Mouse (Mus musculus): ENCODE results near the gene Med27. TPM values are rescaled to one million over a fixed set of nuclear protein-coding genes. Genes with fewer than 3 reads are reported as not detected.
A peak's percentile ranks its signal among the peaks of the same experiment; 100 is the strongest.

Gene Med27
- polyA plus RNA-seq, 1 experiment from 2014 or later: 47.8 TPM

DNA sequence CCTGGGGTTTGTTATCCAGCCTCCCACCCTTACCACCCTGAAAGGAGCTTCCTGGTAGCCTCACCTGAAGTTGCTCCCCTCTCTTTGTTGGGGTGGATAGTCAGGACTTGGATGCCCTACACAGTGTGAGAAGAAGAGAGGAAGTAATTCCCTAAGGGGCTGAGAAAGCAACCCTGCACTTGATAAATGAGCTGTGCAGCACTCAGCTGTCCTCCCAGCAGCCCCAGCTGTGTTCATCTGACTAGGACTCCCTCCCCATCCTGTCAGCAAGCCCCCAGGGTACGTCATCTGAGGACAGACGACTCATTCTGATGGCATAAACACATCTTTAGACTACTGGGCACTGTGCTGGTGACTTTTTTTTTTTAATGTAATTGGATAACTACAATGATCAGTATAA is 127.3 kb downstream of the Med27 start:
- no peaks in the 10 kb centered on the region for H3K9me3 ChIP-seq (replicated peaks)
- H3K4me2 ChIP-seq (replicated peaks): no peak overlapping the region
- no peaks in the 10 kb centered on the region for H3K4me1 ChIP-seq
- no peak for ATAC-seq (ENCODE audit: insufficient number of reproducible peaks, low FRiP score, low TSS enrichment, low read depth)
- no peak overlapping the region for H3K9ac ChIP-seq
- no peak overlapping the region for H3K27ac ChIP-seq (replicated peaks)
- no peaks in the 10 kb centered on the region for H3K36me3 ChIP-seq
- H3K4me3 ChIP-seq (replicated peaks): no peak overlapping the region
- H3K27me3 ChIP-seq: no peaks in the 10 kb centered on the region
- 44% methylated on average over 2 of the region's 2 CpGs for WGBS

DNA sequence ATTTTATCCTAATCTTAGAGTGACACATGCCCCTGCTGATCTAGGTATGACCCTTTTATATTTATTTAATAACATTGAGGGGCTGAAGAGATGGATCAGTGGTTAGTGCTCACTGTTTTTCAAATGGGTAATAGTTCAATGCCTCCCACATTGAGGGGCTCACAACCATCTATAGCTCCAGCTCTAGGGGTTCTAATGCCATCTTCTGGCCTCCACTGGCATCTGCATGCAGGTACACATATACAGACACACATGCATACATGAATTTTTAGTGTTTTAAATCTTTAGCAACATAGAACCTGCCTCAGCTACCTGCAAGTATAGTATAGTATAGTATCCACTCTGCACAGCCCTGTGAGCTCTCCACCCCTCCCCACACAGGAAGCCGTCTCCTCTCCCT is 130.1 kb downstream of the Med27 start:
- H3K27me3 ChIP-seq: no peaks in the 10 kb centered on the region
- H3K27ac ChIP-seq (replicated peaks): no peak overlapping the region
- H3K4me3 ChIP-seq (replicated peaks): no peak overlapping the region
- H3K4me2 ChIP-seq (replicated peaks): no peak overlapping the region
- 93% methylated on average over 1 of the region's 1 CpGs for WGBS
- H3K9me3 ChIP-seq (replicated peaks): no peaks in the 10 kb centered on the region
- ATAC-seq (ENCODE audit: insufficient number of reproducible peaks, low FRiP score, low TSS enrichment, low read depth): no peak
- no peaks in the 10 kb centered on the region for H3K4me1 ChIP-seq
- H3K36me3 ChIP-seq: no peaks in the 10 kb centered on the region
- no peak overlapping the region for H3K9ac ChIP-seq

DNA sequence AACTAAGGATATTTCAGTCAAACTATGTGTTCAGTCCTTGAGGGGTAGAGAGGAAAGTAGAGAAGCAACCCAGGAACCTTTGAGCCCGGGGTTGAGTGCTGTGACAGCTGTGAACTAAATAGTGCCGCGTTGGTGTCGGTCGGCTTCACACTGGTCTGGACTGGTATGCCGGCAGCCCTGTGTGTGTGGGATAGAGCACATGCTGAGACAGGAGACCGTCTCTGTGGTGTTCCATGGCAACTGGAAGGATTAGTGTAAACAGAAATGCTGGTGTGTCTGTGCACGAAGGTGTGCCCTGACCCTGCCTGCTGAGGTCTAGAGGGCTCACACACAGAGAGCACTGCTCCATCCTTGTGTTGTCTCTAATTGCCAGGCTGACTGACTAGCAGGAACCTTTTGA is 135.2 kb downstream of the Med27 start:
- no peaks in the 10 kb centered on the region for H3K27me3 ChIP-seq
- no peak overlapping the region for H3K9ac ChIP-seq
- 0 out of 2 replicates have a peak, but pooled peaks cover 2% of the 10 kb centered on the region for H3K4me1 ChIP-seq
- peak; percentile 34; the same call in 1 of the 2 replicates for ATAC-seq (ENCODE audit: insufficient number of reproducible peaks, low FRiP score, low TSS enrichment, low read depth)
- H3K4me2 ChIP-seq (replicated peaks): no peak overlapping the region
- H3K27ac ChIP-seq (replicated peaks): no peak overlapping the region
- 34% methylated on average over 8 of the region's 8 CpGs for WGBS
- H3K4me3 ChIP-seq (replicated peaks): no peak overlapping the region
- no peaks in the 10 kb centered on the region for H3K36me3 ChIP-seq
- no peaks in the 10 kb centered on the region for H3K9me3 ChIP-seq (replicated peaks)

DNA sequence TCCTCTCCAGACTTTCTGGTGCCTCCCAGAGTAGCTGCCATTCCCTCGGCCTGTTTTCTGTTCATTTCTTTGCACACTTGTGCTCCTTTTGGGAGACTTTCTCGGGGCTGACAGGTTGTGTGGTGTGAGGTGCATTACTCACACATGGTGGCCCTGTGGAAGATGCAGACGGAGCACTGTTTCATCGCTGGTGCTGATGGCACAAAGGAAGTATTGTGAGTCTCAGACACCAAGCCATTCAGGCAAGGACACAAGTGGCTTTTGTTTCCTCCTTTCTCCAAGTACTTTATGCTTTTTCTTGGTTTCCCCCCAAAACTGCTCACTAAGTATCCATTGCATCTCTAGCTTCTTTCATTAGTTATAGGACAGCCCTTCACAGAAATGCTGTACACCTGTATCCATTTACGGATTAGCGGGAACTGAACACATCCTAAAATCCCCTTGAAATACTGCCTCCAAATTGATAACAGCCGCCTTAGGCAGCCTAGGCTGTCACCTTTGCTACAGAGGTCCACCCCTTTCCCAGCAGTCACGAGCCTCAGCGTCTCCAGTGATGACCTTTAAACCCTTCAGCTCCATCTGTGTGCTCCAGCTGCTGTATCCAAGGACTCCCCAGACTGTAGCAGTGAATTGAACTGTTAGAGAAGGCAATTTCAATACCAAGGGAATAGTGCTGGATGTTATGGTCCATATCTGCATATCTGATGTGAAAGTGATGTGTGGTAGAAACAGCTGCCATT is 136.5 kb downstream of the Med27 start:
- Histone ChIP-seq H3K36me3 (no peaks in the 10 kb centered on the region), H3K9ac (no peak overlapping the region), H3K4me3 (replicated peaks) (no peak overlapping the region), H3K27ac (replicated peaks) (no peak overlapping the region), H3K27me3 (no peaks in the 10 kb centered on the region), H3K9me3 (replicated peaks) (no peaks in the 10 kb centered on the region), H3K4me2 (replicated peaks) (no peak overlapping the region), H3K4me1 (0 out of 2 replicates have a peak, but pooled peaks cover 2% of the 10 kb centered on the region)
- 32% methylated on average over 9 of the region's 9 CpGs for WGBS
- ATAC-seq (ENCODE audit: insufficient number of reproducible peaks, low FRiP score, low TSS enrichment, low read depth): no peak

DNA sequence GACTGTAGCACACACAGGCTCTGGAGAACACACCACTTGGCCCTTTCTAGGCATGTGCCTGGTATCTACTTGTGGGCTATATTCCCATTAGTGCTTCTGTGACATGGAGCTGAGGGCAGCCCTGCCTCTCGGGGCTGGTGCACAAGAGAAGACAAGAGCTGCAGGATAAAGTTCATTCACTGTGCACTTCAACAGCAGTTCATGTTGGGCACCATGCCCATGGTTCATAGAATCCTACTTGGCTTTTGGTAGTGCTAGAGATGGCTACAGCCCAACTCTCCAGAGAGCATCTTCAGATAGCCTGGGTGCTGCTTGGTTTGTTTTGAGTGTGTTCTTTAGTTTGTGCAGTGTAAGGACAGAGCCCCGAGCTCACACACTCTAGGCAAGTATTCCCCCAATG is 138.9 kb downstream of the Med27 start:
- no peak for ATAC-seq (ENCODE audit: insufficient number of reproducible peaks, low FRiP score, low TSS enrichment, low read depth)
- 89% methylated on average over 2 of the region's 2 CpGs for WGBS
- H3K4me1 ChIP-seq: 0 out of 2 replicates have a peak, but pooled peaks cover 2% of the 10 kb centered on the region

DNA sequence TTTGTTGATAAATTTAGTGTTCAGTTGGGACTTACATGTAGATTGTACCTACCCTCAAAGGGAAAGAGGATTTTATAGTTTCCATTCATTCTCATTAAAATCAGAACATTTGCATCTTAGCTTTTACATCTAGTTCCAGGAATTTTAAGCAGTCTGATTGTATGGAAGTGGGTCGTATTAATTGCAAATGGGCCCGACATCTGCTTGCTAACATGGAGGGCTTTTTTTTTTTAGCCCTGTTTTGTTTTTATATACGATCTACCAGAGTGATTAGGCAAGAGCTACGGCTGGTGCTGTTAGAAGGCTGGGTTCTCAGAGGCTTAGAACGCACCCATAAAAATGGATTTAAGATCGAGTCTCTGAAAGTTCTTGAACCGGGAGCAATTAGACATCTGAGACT is 139.9 kb downstream of the Med27 start:
- no peak overlapping the region for H3K9ac ChIP-seq
- H3K9me3 ChIP-seq (replicated peaks): no peaks in the 10 kb centered on the region
- H3K4me2 ChIP-seq (replicated peaks): no peak overlapping the region
- H3K27me3 ChIP-seq: no peaks in the 10 kb centered on the region
- 0 out of 2 replicates have a peak, but pooled peaks cover 2% of the 10 kb centered on the region for H3K4me1 ChIP-seq
- 67% methylated on average over 7 of the region's 7 CpGs for WGBS
- H3K36me3 ChIP-seq: no peaks in the 10 kb centered on the region
- no peak for ATAC-seq (ENCODE audit: insufficient number of reproducible peaks, low FRiP score, low TSS enrichment, low read depth)
- no peak overlapping the region for H3K4me3 ChIP-seq (replicated peaks)
- H3K27ac ChIP-seq (replicated peaks): no peak overlapping the region

More for the DNA sequence above, 138.9 kb downstream of the Med27 start:
- Histone ChIP-seq H3K36me3 (no peaks in the 10 kb centered on the region), H3K9me3 (replicated peaks) (no peaks in the 10 kb centered on the region), H3K27ac (replicated peaks) (no peak overlapping the region), H3K9ac (no peak overlapping the region), H3K4me2 (replicated peaks) (no peak overlapping the region), H3K27me3 (no peaks in the 10 kb centered on the region), H3K4me3 (replicated peaks) (no peak overlapping the region)

DNA sequence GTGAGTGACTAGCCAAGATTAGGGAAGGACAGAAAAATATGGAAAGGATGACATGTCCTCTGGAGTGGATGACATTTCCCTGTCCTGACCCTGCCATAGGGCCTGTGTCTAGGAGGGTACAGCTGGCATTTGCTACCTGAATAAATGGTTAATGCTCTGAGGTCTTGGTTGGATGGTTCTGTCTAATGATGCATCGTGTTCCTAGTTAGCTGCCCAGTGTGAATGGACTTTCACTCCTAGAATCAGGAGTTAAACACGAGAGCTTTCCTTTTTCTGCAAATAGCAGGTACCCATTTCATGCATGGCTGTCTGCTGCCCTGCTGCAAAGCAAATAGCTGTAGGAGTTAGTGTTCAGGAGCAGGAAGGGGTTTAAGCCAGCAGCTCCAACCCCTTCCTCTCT is 141.0 kb downstream of the Med27 start:
- Histone ChIP-seq H3K4me2 (replicated peaks) (no peak overlapping the region), H3K9ac (no peak overlapping the region), H3K9me3 (replicated peaks) (no peaks in the 10 kb centered on the region), H3K27ac (replicated peaks) (no peak overlapping the region), H3K4me1 (no peaks in the 10 kb centered on the region), H3K27me3 (no peaks in the 10 kb centered on the region), H3K36me3 (no peaks in the 10 kb centered on the region), H3K4me3 (replicated peaks) (no peak overlapping the region)
- 72% methylated on average over 2 of the region's 2 CpGs for WGBS
- ATAC-seq (ENCODE audit: insufficient number of reproducible peaks, low FRiP score, low TSS enrichment, low read depth): no peak

DNA sequence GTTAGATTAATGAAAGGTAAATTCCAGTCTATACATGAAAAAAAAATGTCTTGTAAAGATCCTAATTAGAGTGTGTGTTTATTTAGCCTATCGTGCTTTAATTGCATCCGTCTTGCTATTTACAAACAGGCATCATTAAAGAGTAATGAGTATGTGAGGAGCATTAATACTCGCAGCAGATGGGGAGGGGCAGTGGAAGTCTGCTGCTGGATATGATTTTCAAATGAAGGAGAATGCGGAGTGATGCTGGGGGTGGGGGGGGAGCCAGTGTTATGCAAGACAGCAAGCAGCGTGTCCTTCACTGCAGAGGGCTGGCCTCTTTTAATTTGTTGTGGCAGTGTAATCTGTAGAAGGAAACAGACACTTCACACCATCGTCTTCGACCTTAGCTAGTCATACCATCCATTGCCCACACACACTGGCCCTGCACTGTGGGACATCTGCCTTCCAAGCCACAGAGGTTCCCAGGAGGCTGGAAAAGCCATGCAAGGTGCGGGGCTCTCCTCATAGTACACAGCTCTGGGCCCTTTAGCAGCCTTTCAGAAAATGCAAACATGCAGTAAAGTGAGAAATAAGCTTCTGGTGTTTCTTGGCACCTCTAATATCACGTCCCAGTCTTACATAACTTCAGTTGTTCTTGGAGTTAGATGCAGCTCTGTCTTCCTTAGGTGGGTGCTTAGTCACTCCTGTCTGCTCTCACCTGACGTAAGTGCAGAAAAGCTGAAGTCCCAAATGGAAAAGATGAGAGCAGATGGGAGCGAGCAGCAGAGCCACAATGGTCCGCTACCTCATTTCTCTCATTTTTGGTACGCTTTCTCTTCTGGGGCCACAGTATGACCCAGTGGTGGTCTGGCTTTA is 142.0 kb downstream of the Med27 start:
- no peaks in the 10 kb centered on the region for H3K27me3 ChIP-seq
- H3K9me3 ChIP-seq (replicated peaks): no peaks in the 10 kb centered on the region
- no peak overlapping the region for H3K4me2 ChIP-seq (replicated peaks)
- H3K4me3 ChIP-seq (replicated peaks): no peak overlapping the region
- no peak overlapping the region for H3K27ac ChIP-seq (replicated peaks)
- H3K4me1 ChIP-seq: no peaks in the 10 kb centered on the region
- 75% methylated on average over 13 of the region's 13 CpGs for WGBS
- no peaks in the 10 kb centered on the region for H3K36me3 ChIP-seq
- no peak overlapping the region for H3K9ac ChIP-seq
- ATAC-seq (ENCODE audit: insufficient number of reproducible peaks, low FRiP score, low TSS enrichment, low read depth): no peak

DNA sequence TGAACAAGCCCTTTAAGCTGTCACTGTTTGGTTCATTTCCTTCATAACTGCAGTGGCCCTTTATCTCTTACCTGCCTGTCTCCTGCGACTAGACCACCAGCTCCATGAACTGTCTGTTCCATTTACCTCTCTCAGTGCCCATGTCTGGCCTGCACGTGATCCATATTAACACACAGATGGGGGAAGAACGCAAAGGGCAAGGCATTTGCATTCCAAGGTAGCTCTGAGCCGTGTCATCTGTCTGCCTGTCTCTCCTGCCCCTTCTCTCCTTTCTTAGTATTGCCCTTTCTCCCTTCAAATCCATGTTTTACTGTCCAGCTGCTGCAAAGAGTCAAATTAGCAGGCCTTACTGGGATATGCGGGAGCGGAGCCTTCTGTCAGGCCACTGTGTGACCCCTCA is 145.0 kb downstream of the Med27 start:
- WGBS: 68% methylated on average over 6 of the region's 6 CpGs
- no peak overlapping the region for H3K9ac ChIP-seq
- ATAC-seq (ENCODE audit: insufficient number of reproducible peaks, low FRiP score, low TSS enrichment, low read depth): no peak

DNA sequence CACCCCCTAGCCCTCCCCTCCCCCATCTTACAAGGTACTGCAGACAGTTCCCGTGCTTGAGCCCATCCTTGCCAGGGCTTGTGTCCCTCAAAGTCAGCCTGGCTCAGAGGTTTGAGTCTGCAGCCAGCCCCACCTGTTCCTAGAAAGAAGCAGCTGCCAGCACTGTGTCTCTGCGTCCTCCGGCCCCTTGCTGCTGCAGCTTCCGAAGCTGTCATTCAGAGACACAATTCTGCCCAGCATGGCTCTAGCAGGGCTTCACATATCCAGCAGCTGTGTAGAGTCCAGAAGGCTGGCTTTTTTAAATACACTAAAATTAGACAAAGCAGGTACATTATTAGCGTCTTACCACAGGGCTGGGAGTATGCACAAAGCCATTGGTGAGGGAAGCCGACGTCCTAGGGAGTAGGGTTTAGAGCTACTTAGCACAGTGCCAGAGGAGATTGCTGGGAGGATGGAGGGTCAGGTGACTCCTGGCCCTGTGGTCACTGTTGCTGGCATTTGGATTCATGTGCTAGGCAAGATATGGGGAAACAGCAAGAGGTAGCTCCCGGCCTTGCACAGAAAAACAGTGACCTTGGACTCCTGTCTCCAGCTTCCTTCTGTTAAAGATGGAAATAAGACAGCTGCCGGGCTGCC is 146.9 kb downstream of the Med27 start:
- peak; percentile 49; the same call in 1 of the 2 replicates for ATAC-seq (ENCODE audit: insufficient number of reproducible peaks, low FRiP score, low TSS enrichment, low read depth)
- no peaks in the 10 kb centered on the region for H3K9me3 ChIP-seq (replicated peaks)

More for the DNA sequence above, 145.0 kb downstream of the Med27 start:
- no peak overlapping the region for H3K4me3 ChIP-seq (replicated peaks)
- no peak overlapping the region for H3K27ac ChIP-seq (replicated peaks)
- no peaks in the 10 kb centered on the region for H3K36me3 ChIP-seq
- no peaks in the 10 kb centered on the region for H3K9me3 ChIP-seq (replicated peaks)
- no peak overlapping the region for H3K4me2 ChIP-seq (replicated peaks)
- no peaks in the 10 kb centered on the region for H3K27me3 ChIP-seq
- H3K4me1 ChIP-seq: no peaks in the 10 kb centered on the region

DNA sequence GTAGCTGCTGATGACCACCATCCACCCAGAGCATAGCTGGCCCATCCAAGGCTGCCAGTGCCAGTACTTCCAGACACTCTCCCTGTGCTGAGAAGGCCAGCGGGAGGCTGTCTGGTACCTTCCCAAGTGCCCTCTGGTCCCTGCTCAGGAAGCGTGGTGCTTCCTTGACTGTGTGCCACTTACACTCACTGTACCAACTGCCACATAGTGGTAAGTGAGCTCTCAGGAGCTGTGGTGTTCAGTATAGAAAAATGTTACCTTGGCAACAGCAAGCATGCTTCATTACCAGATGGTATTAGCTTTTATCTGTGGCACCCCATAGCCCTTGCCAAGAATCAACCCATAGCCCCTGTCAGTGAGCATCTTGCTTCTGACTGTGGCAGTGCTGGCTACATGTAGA is 148.7 kb downstream of the Med27 start:
- 83% methylated on average over 2 of the region's 2 CpGs for WGBS
- H3K36me3 ChIP-seq: no peaks in the 10 kb centered on the region
- H3K9ac ChIP-seq: no peak overlapping the region
- ATAC-seq (ENCODE audit: insufficient number of reproducible peaks, low FRiP score, low TSS enrichment, low read depth): no peak
- no peaks in the 10 kb centered on the region for H3K27me3 ChIP-seq
- H3K27ac ChIP-seq (replicated peaks): no peak overlapping the region
- no peaks in the 10 kb centered on the region for H3K4me1 ChIP-seq
- no peak overlapping the region for H3K4me3 ChIP-seq (replicated peaks)
- no peaks in the 10 kb centered on the region for H3K9me3 ChIP-seq (replicated peaks)
- H3K4me2 ChIP-seq (replicated peaks): no peak overlapping the region

More for the DNA sequence above, 146.9 kb downstream of the Med27 start:
- no peak overlapping the region for H3K4me2 ChIP-seq (replicated peaks)
- no peaks in the 10 kb centered on the region for H3K36me3 ChIP-seq
- H3K27ac ChIP-seq (replicated peaks): no peak overlapping the region; the same call in 1 of the 2 replicates
- H3K9ac ChIP-seq: no peak overlapping the region
- H3K4me1 ChIP-seq: no peaks in the 10 kb centered on the region
- no peak overlapping the region for H3K4me3 ChIP-seq (replicated peaks)
- WGBS: 40% methylated on average over 9 of the region's 9 CpGs
- no peaks in the 10 kb centered on the region for H3K27me3 ChIP-seq

Data from embryonic facial prominence, embryonic 15.5 days (tissue).